Mouse (Mus musculus): ENCODE measurements around the gene Rmdn2.

Gene Rmdn2

GRCm38 (mm10) chr17:79616621-79617020 is 5.0 kb downstream of the Rmdn2 start:
- no peak for DNase-seq (ENCODE audit: low spot score)

GRCm38 (mm10) chr17:79618455-79618854 is 6.8 kb downstream of the Rmdn2 start:
- no peak for DNase-seq (ENCODE audit: low spot score)

GRCm38 (mm10) chr17:79618984-79619383 is 7.3 kb downstream of the Rmdn2 start:
- no peak for DNase-seq (ENCODE audit: low spot score)

GRCm38 (mm10) chr17:79622050-79622449 is 10.4 kb downstream of the Rmdn2 start:
- no peak for DNase-seq (ENCODE audit: low spot score)

GRCm38 (mm10) chr17:79622574-79622973 is 10.9 kb downstream of the Rmdn2 start:
- DNase-seq (ENCODE audit: low spot score) = no peak

GRCm38 (mm10) chr17:79623841-79624240 is 12.2 kb downstream of the Rmdn2 start:
- DNase-seq (ENCODE audit: low spot score) = no peak

GRCm38 (mm10) chr17:79626241-79626816 is 14.7 kb downstream of the Rmdn2 start:
- no peak for DNase-seq (ENCODE audit: low spot score)

GRCm38 (mm10) chr17:79649893-79650292 is 38.2 kb downstream of the Rmdn2 start:
- DNase-seq (ENCODE audit: low spot score) = no peak

- DNase-seq (ENCODE audit: low spot score) = no peak
Observed at GRCm38 (mm10) chr17:79650297-79650696, 38.6 kb downstream of the Rmdn2 start.

GRCm38 (mm10) chr17:79653171-79653570 is 41.5 kb downstream of the Rmdn2 start:
- no peak for DNase-seq (ENCODE audit: low spot score)

- DNase-seq (ENCODE audit: low spot score) = no peak
Observed at GRCm38 (mm10) chr17:79654187-79654586, 42.5 kb downstream of the Rmdn2 start.

GRCm38 (mm10) chr17:79657785-79658184 is 46.1 kb downstream of the Rmdn2 start:
- no peak for DNase-seq (ENCODE audit: low spot score)

- no peak for DNase-seq (ENCODE audit: low spot score)
Observed at GRCm38 (mm10) chr17:79658452-79658851, 46.8 kb downstream of the Rmdn2 start.

GRCm38 (mm10) chr17:79658863-79659262 is 47.2 kb downstream of the Rmdn2 start:
- no peak for DNase-seq (ENCODE audit: low spot score)

GRCm38 (mm10) chr17:79661387-79661786 is 49.7 kb downstream of the Rmdn2 start:
- peak; percentile 33 for DNase-seq (ENCODE audit: low spot score)

- DNase-seq (ENCODE audit: low spot score) = no peak
Observed at GRCm38 (mm10) chr17:79661848-79662247, 50.2 kb downstream of the Rmdn2 start.

GRCm38 (mm10) chr17:79663393-79664105 is 51.9 kb downstream of the Rmdn2 start:
- no peak for DNase-seq (ENCODE audit: low spot score)

GRCm38 (mm10) chr17:79664106-79664417 is 52.4 kb downstream of the Rmdn2 start:
- no peak for DNase-seq (ENCODE audit: low spot score)

GRCm38 (mm10) chr17:79670837-79671236 is 59.2 kb downstream of the Rmdn2 start:
- DNase-seq (ENCODE audit: low spot score) = no peak

- DNase-seq (ENCODE audit: low spot score) = no peak
Observed at GRCm38 (mm10) chr17:79695106-79695505, 83.4 kb downstream of the Rmdn2 start.

GRCm38 (mm10) chr17:79695541-79695940 is 83.9 kb downstream of the Rmdn2 start:
- no peak for DNase-seq (ENCODE audit: low spot score)

GRCm38 (mm10) chr17:79699197-79699596 is 87.5 kb downstream of the Rmdn2 start:
- DNase-seq (ENCODE audit: low spot score) = no peak

GRCm38 (mm10) chr17:79700871-79701270 is 89.2 kb downstream of the Rmdn2 start:
- peak; percentile 78 for DNase-seq (ENCODE audit: low spot score)
